Mouse (Mus musculus) liver, embryonic 12.5 days (tissue): ENCODE results near the gene Ccr5. TPM values are rescaled to one million over a fixed set of nuclear protein-coding genes. Genes with fewer than 3 reads are reported as not detected.
"Not testable (repeated sequence)": the region's sequence is repeated elsewhere in the genome, so short reads cannot be mapped to it uniquely, and the experiment has no call there.

Experiments used
- ATAC-seq: fragments of 200-750 bp; cut with Nextera tagmentation; 2 replicates; pipeline ENCODE4 v1.8.0; 2017; ENCODE audit warnings: moderate number of reproducible peaks, mild to moderate bottlenecking, moderate library complexity
- H3K27ac ChIP-seq: fragments of 300-500 bp; sonication (generic); 2 replicates; pipeline ENCODE4 v1.5.1; 2016; ENCODE audit warnings: mild to moderate bottlenecking
- H3K27me3 ChIP-seq: fragments of 300-500 bp; sonication (generic); replicated peaks from 2 replicates; pipeline ENCODE4 v1.6.1; 2016; ENCODE audit warnings: mild to moderate bottlenecking, moderate library complexity
- H3K36me3 ChIP-seq: fragments of 300-500 bp; sonication (generic); 2 replicates; pipeline ENCODE4 v1.6.1; 2016; ENCODE audit warnings: mild to moderate bottlenecking, moderate library complexity
- H3K4me1 ChIP-seq: fragments of 300-500 bp; sonication (generic); 2 replicates; pipeline ENCODE4 v1.6.1; 2016
- H3K4me2 ChIP-seq: fragments of 300-500 bp; sonication (generic); 2 replicates; pipeline ENCODE4 v1.6.1; 2016; ENCODE audit warnings: mild to moderate bottlenecking, moderate library complexity
- H3K4me3 ChIP-seq: fragments of 300-500 bp; sonication (generic); 2 replicates; pipeline ENCODE4 v1.5.1; 2016; ENCODE audit warnings: mild to moderate bottlenecking, moderate library complexity
- H3K9ac ChIP-seq: fragments of 300-500 bp; sonication (generic); 2 replicates; pipeline ENCODE4 v1.6.1; 2016; ENCODE audit warnings: mild to moderate bottlenecking, moderate library complexity
- H3K9me3 ChIP-seq: fragments of 300-500 bp; sonication (generic); replicated peaks from 2 replicates; pipeline ENCODE4 v1.6.1; 2016; ENCODE audit warnings: mild to moderate bottlenecking, moderate library complexity
- WGBS: fragments of 180-500 bp; shearing (Covaris S2); methylation state at CpG from one replicate; pipeline ENCODE4 v1.1.7; 2016; ENCODE audit not compliant: insufficient replicate concordance; 5-methylcytosine and 5-hydroxymethylcytosine counted together
- polyA plus RNA-seq: library from polyadenylated mRNA; unstranded; fragments of >200 nt; fragmentation: Nextera tagmentation; extraction: Ambion mirVana; gene quantifications from 2 replicates; pipeline ENCODE4 v1.2.1, GENCODE M21; 2016

Gene Ccr5
- 1.6 TPM in 2 replicates for polyA plus RNA-seq

DNA sequence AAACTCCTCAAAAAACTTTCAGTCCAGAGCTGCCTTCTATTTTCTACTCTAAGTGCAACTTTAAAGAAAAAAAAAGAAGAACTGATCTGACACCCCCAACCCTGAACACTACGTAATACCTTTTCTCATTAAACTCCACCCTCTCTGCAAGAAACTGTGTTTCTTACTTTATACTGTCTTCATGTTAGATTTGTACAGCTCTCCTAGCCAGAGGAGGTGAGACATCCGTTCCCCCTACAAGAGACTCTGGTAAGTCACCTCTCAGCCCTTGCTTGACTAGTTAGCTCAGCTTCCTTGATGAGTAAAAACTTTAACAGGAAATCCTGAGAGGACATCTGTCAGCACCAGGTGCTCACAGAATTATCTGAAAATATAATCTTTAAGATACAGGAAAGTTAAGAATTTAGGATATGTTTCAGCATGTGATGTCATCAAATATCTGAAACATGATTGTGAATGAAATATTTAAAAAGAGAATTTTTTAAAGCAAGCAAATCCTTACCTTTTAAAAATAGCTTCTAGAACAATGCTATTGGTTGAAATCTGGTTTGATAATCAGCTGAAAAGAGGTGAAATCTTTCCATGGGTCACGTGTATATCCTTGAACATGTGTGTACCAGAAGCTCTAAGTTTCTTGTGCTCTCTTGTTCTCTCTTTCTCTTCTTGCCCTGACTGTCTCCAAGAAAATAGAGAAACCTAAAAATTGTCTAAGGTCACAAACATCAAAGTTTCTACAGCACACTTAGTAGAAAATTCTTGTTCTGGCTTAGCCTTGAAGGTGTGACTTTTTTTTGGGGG is at the start of gene Ccr5:
TSS of gene Ccr5 (plus strand) at position 157 of the 798 bp plus-strand sequence.
- ATAC-seq: no peak

GRCm38 (mm10) chr9:124079803-124080202 is 41.5 kb upstream of the Ccr5 start:
- Histone ChIP-seq H3K27me3 (no peaks in the 10 kb centered on the region), H3K4me2 (no peak overlapping the region), H3K9ac (no peak overlapping the region), H3K36me3 (no peaks in the 10 kb centered on the region), H3K9me3 (no peaks in the 10 kb centered on the region), H3K4me1 (0 out of 2 replicates have a peak, but pooled peaks cover 2% of the 10 kb centered on the region), H3K4me3 (no peak overlapping the region), H3K27ac (no peak overlapping the region)
- no peak for ATAC-seq
- 59% methylated on average over 4 of the region's 4 CpGs for WGBS

More for the DNA sequence above, at the start of gene Ccr5:
- no peak within 1 kb of the TSS for H3K9ac ChIP-seq
- H3K4me1 ChIP-seq: peaks cover 17% of the 10 kb centered on the region
- H3K4me3 ChIP-seq: no peak within 1 kb of the TSS
- 57% methylated on average over 3 of the region's 3 CpGs for WGBS
- H3K9me3 ChIP-seq: no peaks in the 10 kb centered on the region
- no peaks in the 10 kb centered on the region for H3K36me3 ChIP-seq
- H3K27ac ChIP-seq: no peak within 1 kb of the TSS
- no peak within 1 kb of the TSS for H3K4me2 ChIP-seq
- H3K27me3 ChIP-seq: no peaks in the 10 kb centered on the region

- WGBS: 84% methylated on average over 13 of the region's 13 CpGs
- not testable (repeated sequence) for ATAC-seq
Measured at GRCm38 (mm10) chr9:124080471-124080870, 40.9 kb upstream of the Ccr5 start.

GRCm38 (mm10) chr9:124090441-124090840 is 30.9 kb upstream of the Ccr5 start:
- Histone ChIP-seq H3K9ac (no peak overlapping the region), H3K9me3 (no peaks in the 10 kb centered on the region), H3K4me2 (no peak overlapping the region), H3K4me1 (no peaks in the 10 kb centered on the region), H3K27ac (no peak overlapping the region), H3K4me3 (no peak overlapping the region), H3K36me3 (no peaks in the 10 kb centered on the region), H3K27me3 (no peaks in the 10 kb centered on the region)
- no peak for ATAC-seq
- 67% methylated on average over 1 of the region's 1 CpGs for WGBS

More at GRCm38 (mm10) chr9:124080471-124080870, 40.9 kb upstream of the Ccr5 start:
- H3K27ac ChIP-seq, H3K4me2 ChIP-seq, H3K4me1 ChIP-seq, H3K27me3 ChIP-seq, H3K4me3 ChIP-seq, H3K36me3 ChIP-seq, H3K9ac ChIP-seq, H3K9me3 ChIP-seq: not testable (repeated sequence)

- no peaks in the 10 kb centered on the region for H3K36me3 ChIP-seq
- 69% methylated on average over 1 of the region's 1 CpGs for WGBS
- ATAC-seq: no peak
- no peak overlapping the region for H3K4me2 ChIP-seq
- H3K27ac ChIP-seq: no peak overlapping the region
- H3K4me1 ChIP-seq: peaks cover 15% of the 10 kb centered on the region
- no peak overlapping the region for H3K4me3 ChIP-seq
- H3K9me3 ChIP-seq: no peaks in the 10 kb centered on the region
- no peak overlapping the region for H3K9ac ChIP-seq
- no peaks in the 10 kb centered on the region for H3K27me3 ChIP-seq
Measured at GRCm38 (mm10) chr9:124099127-124099526, 22.2 kb upstream of the Ccr5 start.

- H3K36me3 ChIP-seq: no peaks in the 10 kb centered on the region
- H3K9me3 ChIP-seq: no peaks in the 10 kb centered on the region
- 48% methylated on average over 1 of the region's 1 CpGs for WGBS
- no peak for ATAC-seq
- H3K27ac ChIP-seq: no peak overlapping the region
- peaks cover 15% of the 10 kb centered on the region for H3K4me1 ChIP-seq
- no peak overlapping the region for H3K9ac ChIP-seq
- H3K4me3 ChIP-seq: no peak overlapping the region
- H3K27me3 ChIP-seq: no peaks in the 10 kb centered on the region
- no peak overlapping the region for H3K4me2 ChIP-seq
Measured at GRCm38 (mm10) chr9:124100357-124100756, 21.0 kb upstream of the Ccr5 start.

GRCm38 (mm10) chr9:124101723-124102122 is 19.6 kb upstream of the Ccr5 start, which contains the start of gene Ccr2:
Ccr2 (plus strand) TSS chr9:124101950.
- H3K4me2 ChIP-seq: no peak within 1 kb of the TSS
- no peak within 1 kb of the TSS for H3K9ac ChIP-seq
- H3K27ac ChIP-seq: no peak within 1 kb of the TSS
- H3K4me3 ChIP-seq: no peak within 1 kb of the TSS
- H3K27me3 ChIP-seq: no peaks in the 10 kb centered on the region
- no peaks in the 10 kb centered on the region for H3K36me3 ChIP-seq
- 73% methylated on average over 4 of the region's 4 CpGs for WGBS
- peaks cover 15% of the 10 kb centered on the region for H3K4me1 ChIP-seq
- ATAC-seq: no peak
- H3K9me3 ChIP-seq: no peaks in the 10 kb centered on the region

- WGBS: 19% methylated on average over 1 of the region's 1 CpGs
- Histone ChIP-seq H3K4me2 (no peak overlapping the region), H3K36me3 (no peaks in the 10 kb centered on the region), H3K4me3 (no peak overlapping the region), H3K9ac (no peak overlapping the region), H3K9me3 (no peaks in the 10 kb centered on the region), H3K27me3 (no peaks in the 10 kb centered on the region), H3K27ac (no peak overlapping the region), H3K4me1 (peaks cover 21% of the 10 kb centered on the region)
- ATAC-seq: 0 out of 2 replicates have a peak, but pooled peaks have one; percentile 42
Measured at GRCm38 (mm10) chr9:124103199-124103598, 18.1 kb upstream of the Ccr5 start.

- Histone ChIP-seq H3K36me3 (no peaks in the 10 kb centered on the region), H3K9ac (no peak overlapping the region), H3K4me3 (no peak overlapping the region), H3K4me2 (no peak overlapping the region), H3K9me3 (no peaks in the 10 kb centered on the region), H3K4me1 (peaks cover 39% of the 10 kb centered on the region), H3K27ac (no peak overlapping the region), H3K27me3 (no peaks in the 10 kb centered on the region)
- no peak for ATAC-seq
Measured at GRCm38 (mm10) chr9:124105196-124105595, 16.1 kb upstream of the Ccr5 start.

DNA sequence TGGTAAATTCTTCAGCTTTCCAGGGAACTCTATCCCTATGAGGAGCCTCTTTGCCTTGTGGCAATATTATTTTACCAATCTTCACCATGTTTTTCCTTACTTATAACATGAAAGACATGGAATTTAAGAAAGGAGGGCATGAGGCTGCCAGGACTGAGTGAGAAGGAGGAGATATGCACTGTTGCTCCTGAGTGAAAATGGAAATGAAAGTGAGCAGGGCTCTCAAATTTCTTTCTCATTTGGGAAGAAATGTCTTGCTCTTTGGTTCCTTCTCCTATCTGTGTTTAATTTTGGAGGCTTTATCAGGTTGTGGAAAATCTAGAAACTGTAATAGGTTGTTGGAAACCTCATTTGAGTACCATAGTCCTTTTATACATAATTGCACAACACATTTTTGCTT is 14.1 kb upstream of the Ccr5 start:
- H3K9ac ChIP-seq: no peak overlapping the region
- H3K9me3 ChIP-seq: no peaks in the 10 kb centered on the region
- no peaks in the 10 kb centered on the region for H3K27me3 ChIP-seq
- ATAC-seq: no peak
- H3K4me3 ChIP-seq: no peak overlapping the region
- no peak overlapping the region for H3K27ac ChIP-seq
- H3K4me1 ChIP-seq: peaks cover 47% of the 10 kb centered on the region
- no peaks in the 10 kb centered on the region for H3K36me3 ChIP-seq
- H3K4me2 ChIP-seq: no peak overlapping the region

DNA sequence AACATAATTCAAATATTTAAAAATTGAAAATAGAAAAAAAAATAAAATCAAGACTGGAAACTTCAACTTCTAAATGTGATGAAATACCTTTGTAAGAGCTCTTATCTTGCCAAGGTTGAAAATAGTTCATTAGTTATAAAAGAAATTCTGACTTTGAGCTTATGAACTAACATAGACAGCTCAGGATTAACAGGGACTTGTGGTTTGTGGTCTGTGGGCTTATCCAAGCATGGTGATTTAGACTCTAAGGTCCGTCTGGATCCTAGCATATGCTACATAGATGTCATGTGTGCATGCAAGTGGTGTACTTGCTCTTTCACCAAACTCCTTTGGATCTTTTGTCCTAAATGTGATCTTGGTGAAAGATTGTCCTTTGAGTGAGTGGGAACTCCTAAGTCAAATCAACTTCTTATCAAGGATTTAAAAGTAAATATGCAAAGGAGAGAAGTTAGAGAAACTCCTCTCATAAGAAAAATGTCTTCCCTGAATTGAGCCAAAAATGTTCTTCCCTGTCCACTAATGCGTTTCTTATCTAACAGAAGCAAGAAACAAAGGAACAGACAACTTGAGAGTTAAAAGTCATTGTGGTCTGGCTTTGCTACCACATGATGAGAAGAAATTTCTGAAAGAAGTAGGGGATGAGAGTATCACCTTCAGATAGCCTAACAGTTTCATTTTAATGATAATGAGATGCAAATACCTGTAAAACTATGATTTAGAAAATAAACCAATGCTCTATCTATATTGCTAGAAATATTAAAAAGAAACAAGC is 12.8 kb upstream of the Ccr5 start:
- no peak overlapping the region for H3K27ac ChIP-seq
- H3K4me3 ChIP-seq: no peak overlapping the region
- H3K4me2 ChIP-seq: no peak overlapping the region
- H3K36me3 ChIP-seq: no peaks in the 10 kb centered on the region
- peaks cover 49% of the 10 kb centered on the region for H3K4me1 ChIP-seq
- no peak for ATAC-seq
- H3K9me3 ChIP-seq: no peaks in the 10 kb centered on the region
- no peak overlapping the region for H3K9ac ChIP-seq
- 4% methylated on average over 2 of the region's 2 CpGs for WGBS
- no peaks in the 10 kb centered on the region for H3K27me3 ChIP-seq

- Histone ChIP-seq H3K4me2 (no peak overlapping the region), H3K4me1 (peaks cover 52% of the 10 kb centered on the region), H3K27me3 (no peaks in the 10 kb centered on the region), H3K27ac (peak overlapping the region; percentile 73), H3K9me3 (no peaks in the 10 kb centered on the region), H3K4me3 (no peak overlapping the region), H3K9ac (no peak overlapping the region), H3K36me3 (no peaks in the 10 kb centered on the region)
- no peak for ATAC-seq
- WGBS: 43% methylated on average over 1 of the region's 1 CpGs
Measured at GRCm38 (mm10) chr9:124111997-124112396, 9.3 kb upstream of the Ccr5 start.
